Mouse (Mus musculus) testis, postnatal 14 days (tissue): ENCODE data around the gene Lingo4.

Source experiments
- DNase-seq: peaks from one replicate; pipeline ENCODE4 v3.0.0; 2021; ENCODE audit warnings: low spot score

Gene Lingo4

GRCm38 (mm10) chr3:94398217-94398616 is at the start of gene Lingo4:
TSS of gene Lingo4 (plus strand) at chr3:94398517.
- DNase-seq, result no peak

- no peak for DNase-seq
These were observed 37.5 kb upstream of the Lingo4 start for GRCm38 (mm10) chr3:94360812-94361211.

DNA sequence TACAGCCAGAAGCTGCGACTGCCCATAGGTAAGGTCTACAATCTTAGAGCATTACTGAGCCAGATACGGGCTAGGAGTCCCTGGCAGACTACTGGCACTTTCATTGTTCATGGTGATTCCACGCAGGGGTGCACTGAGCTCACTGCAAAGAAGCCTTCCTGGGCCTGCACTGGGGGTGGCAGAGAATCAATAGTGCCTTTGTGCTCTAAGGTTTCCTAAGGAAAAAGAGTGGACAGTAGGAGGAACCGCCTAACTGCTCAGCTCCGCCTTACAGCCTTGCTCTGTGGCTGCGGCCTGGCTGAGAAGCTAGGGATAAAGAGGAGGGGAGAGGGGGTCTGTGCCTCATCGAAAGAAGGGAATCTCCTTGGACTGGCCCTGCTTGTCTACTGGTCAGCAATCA is 36.2 kb upstream of the Lingo4 start, which contains the start of gene C2cd4d:
C2cd4d (plus strand) TSS at position 301 of the 400 bp plus-strand sequence.
- no peak for DNase-seq

GRCm38 (mm10) chr3:94363291-94364153 is 34.8 kb upstream of the Lingo4 start:
- DNase-seq, result peak; percentile 66

DNA sequence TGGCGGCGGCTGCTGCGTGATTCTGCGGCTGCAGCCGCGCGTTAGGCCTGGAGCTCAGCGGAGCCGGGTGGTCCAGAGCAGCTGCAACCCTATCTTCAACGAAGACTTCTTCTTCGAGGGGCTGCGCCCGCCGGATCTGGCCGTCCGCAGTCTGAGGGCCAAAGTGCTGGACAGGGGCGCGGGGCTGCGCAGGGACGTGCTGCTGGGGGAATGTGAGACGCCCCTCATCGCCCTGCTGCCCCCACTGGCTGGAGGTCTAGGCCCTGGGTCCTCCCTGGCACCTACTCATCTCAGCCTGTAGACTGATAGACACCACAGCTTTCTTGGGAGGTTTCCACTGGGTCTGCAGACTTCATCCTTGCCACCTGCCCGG is 34.2 kb upstream of the Lingo4 start:
- DNase-seq, result peak; percentile 55

DNA sequence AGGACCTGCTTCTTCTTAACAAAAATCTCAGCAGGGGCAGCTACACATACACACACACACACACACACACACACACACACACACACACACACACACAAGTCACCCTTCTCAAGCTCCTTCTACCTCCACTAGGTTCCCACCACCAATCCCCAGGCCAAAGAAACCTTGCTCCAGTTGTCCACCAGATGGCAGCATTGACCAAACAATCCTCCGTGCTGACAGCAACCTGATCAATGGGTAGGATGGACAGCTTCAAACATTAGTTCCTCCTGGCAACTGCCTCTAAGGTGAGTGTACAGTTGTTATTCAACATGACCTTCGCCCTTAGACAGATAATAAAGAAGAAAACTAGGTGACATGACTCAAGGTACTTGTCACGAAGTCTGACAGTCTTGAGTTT is 31.6 kb upstream of the Lingo4 start:
- DNase-seq, result peak; percentile 53

- no peak for DNase-seq
These were observed 30.8 kb upstream of the Lingo4 start for GRCm38 (mm10) chr3:94367511-94367910.

- no peak for DNase-seq
These were observed 29.7 kb upstream of the Lingo4 start for GRCm38 (mm10) chr3:94368631-94369030.

DNA sequence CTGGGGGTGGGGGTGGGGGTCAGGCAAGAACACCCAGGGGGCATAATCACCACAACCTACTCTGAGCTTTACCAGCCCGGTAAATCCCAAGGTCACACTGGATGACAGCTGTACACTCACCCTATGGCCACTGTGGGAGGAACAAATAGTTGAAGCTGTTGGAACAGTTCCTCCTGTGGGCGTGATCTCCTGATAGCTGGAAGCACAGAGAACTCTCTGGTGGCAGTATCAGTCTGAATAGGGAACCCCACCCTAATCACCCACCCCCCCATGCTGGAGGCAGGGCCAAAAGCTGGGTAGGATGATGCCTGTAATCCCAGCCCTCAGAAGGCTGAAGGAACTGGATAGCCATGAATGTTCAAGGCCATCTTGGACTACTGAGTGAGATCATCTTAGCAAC is 28.6 kb upstream of the Lingo4 start:
- DNase-seq, result peak; percentile 66

DNA sequence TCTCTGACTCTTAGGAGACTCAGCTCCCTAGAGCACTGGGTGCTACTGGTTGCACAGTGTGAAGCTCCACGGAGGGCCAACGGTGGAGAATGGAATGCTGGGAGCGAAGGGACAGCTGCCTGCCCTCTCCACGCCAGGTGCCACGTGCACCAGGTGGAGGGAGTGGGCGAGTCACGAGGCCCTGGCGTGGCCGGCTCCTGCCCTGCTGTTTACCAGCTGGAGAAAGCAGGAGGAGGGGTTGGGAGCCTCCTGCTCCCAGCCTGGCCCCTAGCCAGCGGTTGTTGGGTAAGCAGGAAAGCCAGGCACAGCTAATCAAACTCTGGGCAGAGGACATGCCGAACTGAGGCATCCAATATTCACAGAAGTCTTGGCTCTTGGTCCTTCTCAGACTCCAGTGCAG is 26.7 kb upstream of the Lingo4 start:
- peak; percentile 85 for DNase-seq

GRCm38 (mm10) chr3:94372038-94372437 is 26.3 kb upstream of the Lingo4 start:
- no peak for DNase-seq

DNA sequence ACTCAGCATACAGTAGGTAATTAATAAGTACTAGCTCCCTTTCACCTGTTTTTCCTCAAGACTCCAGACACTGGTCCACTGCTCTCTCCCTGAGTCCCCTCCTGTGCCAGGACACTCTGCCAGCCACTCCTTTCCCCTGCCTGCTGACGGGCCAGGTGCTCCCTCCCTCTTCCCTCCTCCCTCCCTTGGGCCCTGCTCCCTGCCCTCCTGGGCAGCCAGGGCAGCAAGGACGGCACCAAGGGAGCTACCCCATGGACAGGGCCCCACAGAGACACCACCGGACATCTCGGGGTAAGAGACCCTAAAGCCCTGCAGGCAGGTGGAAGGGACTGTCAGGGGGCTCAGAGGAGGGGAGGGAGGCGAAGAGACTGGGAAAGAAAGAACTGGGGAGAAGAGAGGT is 25.7 kb upstream of the Lingo4 start, which contains the start of gene Rorc:
Rorc (plus strand) TSS at position 154 of the 400 bp plus-strand sequence.
- peak; percentile 48 for DNase-seq

DNA sequence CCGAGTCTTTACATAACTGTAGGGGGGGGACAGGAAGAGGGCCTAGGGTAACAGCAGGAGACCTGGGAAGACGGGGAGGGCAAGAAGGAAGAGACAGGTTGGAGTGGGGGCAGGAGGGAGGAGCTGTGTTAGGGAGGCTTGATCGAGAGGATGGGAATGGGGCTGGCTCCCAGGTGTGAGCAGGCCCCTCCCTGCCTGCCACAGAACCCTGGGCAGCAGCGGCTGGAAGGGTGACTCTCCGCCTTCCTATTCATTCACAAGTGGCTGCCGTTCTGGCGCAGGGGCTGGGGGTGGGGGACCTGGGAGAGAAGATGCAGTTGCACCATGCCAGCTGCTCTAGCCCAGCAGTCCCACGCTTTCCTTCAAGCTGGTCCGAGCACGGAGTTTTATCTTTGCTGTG is 25.2 kb upstream of the Lingo4 start:
- DNase-seq, result no peak

DNA sequence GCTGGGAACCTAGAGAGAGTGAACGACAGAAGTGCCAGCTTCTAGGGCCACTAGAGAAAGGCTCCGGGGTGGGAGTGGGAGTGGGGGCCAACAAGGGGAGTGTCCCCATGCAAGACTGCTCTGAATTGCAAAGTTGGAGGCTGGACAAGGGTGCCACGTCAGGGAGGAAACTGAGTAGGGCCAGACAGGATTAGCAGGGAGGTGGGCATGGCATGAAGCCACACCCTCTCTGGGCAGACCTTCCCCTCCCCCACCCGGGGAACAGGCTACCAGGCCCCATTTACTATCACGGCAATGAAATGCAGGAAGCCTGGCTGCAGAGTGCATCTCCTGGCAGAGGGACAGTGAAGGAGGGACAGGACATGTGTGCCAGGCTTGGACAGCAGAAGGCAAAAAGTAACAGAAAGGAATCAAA is 24.7 kb upstream of the Lingo4 start:
- DNase-seq, result peak; percentile 59

DNA sequence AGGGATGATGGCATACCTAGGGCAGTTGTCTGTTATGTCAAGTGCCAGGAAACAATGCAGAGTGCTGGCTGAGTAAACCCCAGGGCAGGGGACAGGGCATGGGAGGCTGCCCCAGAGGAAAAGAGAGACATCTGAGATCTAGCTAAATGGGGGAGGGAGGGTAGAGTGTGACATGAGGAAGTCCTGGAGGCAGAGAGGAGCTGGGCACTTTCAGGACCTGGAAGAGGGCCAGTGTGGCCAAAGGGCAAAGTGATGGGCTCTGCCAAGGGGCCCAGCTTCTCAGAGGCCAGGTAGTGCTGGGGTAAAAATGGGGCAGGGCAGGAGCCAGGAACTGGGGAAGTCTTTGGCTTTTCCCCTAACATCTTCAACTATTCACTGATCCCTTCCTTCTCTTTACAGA is 23.7 kb upstream of the Lingo4 start:
- DNase-seq, result no peak

- no peak for DNase-seq
These were observed 23.2 kb upstream of the Lingo4 start for GRCm38 (mm10) chr3:94375146-94375545.

- no peak for DNase-seq
These were observed 22.5 kb upstream of the Lingo4 start for GRCm38 (mm10) chr3:94375861-94376260.

DNA sequence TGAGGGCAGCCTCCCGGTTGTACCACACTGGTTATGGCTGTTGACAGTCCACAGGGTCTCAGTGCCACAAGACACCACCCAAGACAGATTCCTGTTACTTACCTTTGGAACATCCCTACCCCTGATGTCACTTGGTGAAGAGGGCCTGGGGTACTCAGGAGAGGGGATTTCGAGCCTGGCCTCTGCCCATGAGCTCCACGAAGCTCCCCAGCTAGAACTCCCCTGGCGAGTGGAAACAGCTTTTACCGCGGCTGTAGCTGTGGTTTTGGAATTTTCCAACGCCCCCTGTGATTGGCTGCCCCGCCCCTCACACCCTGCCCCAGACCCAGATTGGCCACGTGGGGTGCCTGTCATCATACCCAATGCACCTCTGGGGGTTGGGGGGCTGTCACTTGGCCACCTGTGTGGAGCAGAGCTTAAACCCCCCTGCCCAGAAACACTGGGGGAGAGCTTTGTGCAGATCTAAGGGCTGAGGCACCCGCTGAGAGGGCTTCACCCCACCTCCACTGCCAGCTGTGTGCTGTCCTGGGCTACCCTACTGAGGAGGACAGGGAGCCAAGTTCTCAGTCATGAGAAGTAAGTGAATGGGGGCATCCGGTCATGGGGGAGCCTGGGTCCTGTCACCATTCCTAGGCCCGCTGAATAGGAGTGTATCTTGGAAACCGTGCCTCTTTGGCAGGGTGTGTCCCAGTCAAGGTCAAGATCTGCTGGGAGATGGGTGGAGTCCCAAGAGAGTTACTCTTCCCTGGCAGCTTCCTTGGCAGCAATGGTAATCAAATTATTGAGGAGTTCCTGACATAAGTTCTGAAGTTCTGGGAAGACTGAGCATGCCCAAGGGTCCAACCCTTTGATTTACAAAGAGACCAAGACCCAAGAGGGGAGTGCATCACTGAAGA is 21.0 kb upstream of the Lingo4 start:
- DNase-seq, result no peak

- no peak for DNase-seq
These were observed 18.3 kb upstream of the Lingo4 start for GRCm38 (mm10) chr3:94379831-94380510.

- DNase-seq, result no peak
These were observed 16.0 kb upstream of the Lingo4 start for GRCm38 (mm10) chr3:94382308-94382707.

DNA sequence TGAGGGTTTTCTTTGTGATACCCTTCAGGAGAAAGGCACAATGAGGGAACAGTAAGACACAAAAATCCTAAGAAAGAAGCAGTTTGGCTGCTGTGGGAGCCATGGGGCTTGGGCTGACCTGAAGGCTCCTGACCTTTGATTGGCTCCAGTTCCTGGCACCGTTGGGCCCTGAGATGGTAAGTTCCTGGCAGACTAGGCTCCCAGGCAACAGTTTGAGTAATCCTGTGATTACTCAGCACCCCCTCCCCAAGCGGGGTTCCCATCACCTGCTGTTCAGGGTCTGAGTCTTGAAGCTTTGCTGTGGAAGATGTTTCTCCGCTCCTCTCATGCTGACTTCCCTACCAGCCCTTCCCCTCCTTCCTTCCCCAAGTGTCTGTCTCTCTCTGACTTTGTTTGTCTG is 14.8 kb upstream of the Lingo4 start:
- DNase-seq, result no peak

- DNase-seq, result no peak
These were observed 11.6 kb upstream of the Lingo4 start for GRCm38 (mm10) chr3:94386671-94387070.
